Mouse (Mus musculus) intestine, postnatal 0 days (tissue): ENCODE data around the gene Cmss1. TPM values are rescaled to one million over a fixed set of nuclear protein-coding genes. Genes with fewer than 3 reads are reported as not detected.

ENCODE experiments used
- ATAC-seq: fragments of 200-750 bp; cut with Nextera tagmentation; 2 replicates; pipeline ENCODE4 v1.8.0; 2017; ENCODE audit warnings: mild to moderate bottlenecking, moderate TSS enrichment, moderate library complexity
- H3K27ac ChIP-seq: fragments of 300-500 bp; sonication (generic); 2 replicates; pipeline ENCODE4 v1.5.1; 2014; ENCODE audit warnings: mild to moderate bottlenecking, low read depth, low read length, moderate library complexity
- H3K27me3 ChIP-seq: fragments of 300-500 bp; sonication (generic); replicated peaks from 2 replicates; pipeline ENCODE4 v1.6.1; 2014; ENCODE audit warnings: low read length, mixed read lengths; ENCODE audit not compliant: control insufficient read depth, insufficient read depth
- H3K36me3 ChIP-seq: fragments of 300-500 bp; sonication (generic); 2 replicates; pipeline ENCODE4 v1.6.1; 2014; ENCODE audit warnings: mild to moderate bottlenecking, moderate library complexity; ENCODE audit not compliant: control insufficient read depth, insufficient read depth
- H3K4me1 ChIP-seq: fragments of 300-500 bp; sonication (generic); replicated peaks from 2 replicates; pipeline ENCODE4 v1.6.1; 2014; ENCODE audit warnings: antibody characterized with exemption, low read length, mixed read lengths; ENCODE audit not compliant: control insufficient read depth, insufficient read depth
- H3K4me2 ChIP-seq: fragments of 300-500 bp; sonication (generic); replicated peaks from 2 replicates; pipeline ENCODE4 v1.6.1; 2014; ENCODE audit warnings: low read depth, mild to moderate bottlenecking, moderate library complexity
- H3K4me3 ChIP-seq: fragments of 300-500 bp; sonication (generic); 2 replicates; pipeline ENCODE4 v1.5.1; 2014; ENCODE audit warnings: low read depth, low read length
- H3K9ac ChIP-seq: fragments of 300-500 bp; sonication (generic); 2 replicates; pipeline ENCODE4 v1.6.1; 2014; ENCODE audit warnings: mild to moderate bottlenecking, low read depth, low read length
- H3K9me3 ChIP-seq: fragments of 300-500 bp; sonication (generic); 2 replicates; pipeline ENCODE4 v1.6.1; 2016; ENCODE audit warnings: mixed run types; ENCODE audit not compliant: control insufficient read depth
- CTCF ChIP-seq: sonication (generic); IDR thresholded peaks from 2 replicates; pipeline ENCODE4 v1.5.1; 2016; ENCODE audit warnings: low read depth, mild to moderate bottlenecking, control low read depth, antibody characterized with exemption, moderate library complexity
- WGBS: fragments of 180-500 bp; shearing (Covaris S2); extraction: QIAGEN DNeasy Blood & Tissue Kit; methylation state at CpG from one replicate; pipeline ENCODE4 v1.1.7; 2014; 5-methylcytosine and 5-hydroxymethylcytosine counted together
- polyA plus RNA-seq: library from polyadenylated mRNA; unstranded; fragments of >200 nt; fragmentation: Nextera tagmentation; extraction: Ambion mirVana; gene quantifications from 2 replicates; pipeline ENCODE4 v1.2.1, GENCODE M21; 2015

Gene Cmss1
- polyA plus RNA-seq, 1 experiment from 2014 or later = 19.1 TPM

DNA sequence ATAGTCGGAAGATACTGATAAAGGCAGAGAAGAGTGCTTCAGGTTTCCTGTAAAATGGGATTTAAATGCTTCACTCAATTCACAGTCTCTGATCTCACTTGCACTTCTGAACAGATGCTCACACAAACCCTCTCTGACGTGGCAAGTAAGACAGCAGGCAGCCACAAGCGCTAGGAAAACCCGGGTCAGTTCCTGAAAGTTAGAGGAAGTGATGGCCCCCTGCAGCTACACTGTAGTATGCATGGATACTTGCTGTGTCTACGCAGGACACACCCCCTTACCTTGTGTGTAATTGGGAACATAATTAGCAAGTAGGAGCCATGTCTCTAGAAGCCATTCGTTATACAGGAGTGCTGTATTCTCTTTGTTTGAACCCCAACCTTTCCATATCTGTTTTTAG is 124.4 kb downstream of the Cmss1 start:
- H3K4me1 ChIP-seq = no peaks in the 10 kb centered on the region
- ATAC-seq = no peak
- H3K27ac ChIP-seq = no peak overlapping the region
- H3K4me2 ChIP-seq = no peak overlapping the region
- no peak overlapping the region for H3K9ac ChIP-seq
- TF ChIP-seq CTCF = no peak
- WGBS = 79% methylated on average over 6 of the region's 6 CpGs
- no peaks in the 10 kb centered on the region for H3K36me3 ChIP-seq
- H3K9me3 ChIP-seq = no peaks in the 10 kb centered on the region
- no peak overlapping the region for H3K4me3 ChIP-seq
- no peaks in the 10 kb centered on the region for H3K27me3 ChIP-seq

DNA sequence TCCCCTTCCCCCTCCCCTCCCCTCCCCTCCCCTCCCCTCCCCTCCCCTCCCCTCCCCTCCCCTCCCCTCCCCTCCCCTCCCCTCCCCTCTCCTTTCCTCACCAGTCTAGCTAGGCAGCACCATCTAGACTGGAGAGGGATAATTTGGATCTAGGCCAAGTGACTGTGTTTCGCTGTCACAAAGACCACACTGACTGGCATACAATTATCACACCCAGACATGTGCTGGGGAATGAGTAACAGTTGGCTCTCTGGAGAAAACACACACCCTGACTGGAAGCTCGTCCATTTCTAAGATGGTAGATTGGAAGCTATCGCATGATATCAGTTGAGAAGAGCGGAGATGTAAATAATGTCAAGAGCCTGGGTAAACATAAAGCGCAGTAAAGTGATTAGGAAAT is 126.9 kb downstream of the Cmss1 start:
- Histone ChIP-seq H3K27me3 (no peaks in the 10 kb centered on the region), H3K4me3 (no peak overlapping the region), H3K4me1 (no peaks in the 10 kb centered on the region), H3K27ac (no peak overlapping the region), H3K36me3 (no peaks in the 10 kb centered on the region), H3K4me2 (no peak overlapping the region), H3K9ac (no peak overlapping the region), H3K9me3 (no peaks in the 10 kb centered on the region)
- no peak for TF ChIP-seq CTCF
- ATAC-seq = peak; percentile 44; the same call in 1 of the 2 replicates
- 22% methylated on average over 5 of the region's 5 CpGs for WGBS

DNA sequence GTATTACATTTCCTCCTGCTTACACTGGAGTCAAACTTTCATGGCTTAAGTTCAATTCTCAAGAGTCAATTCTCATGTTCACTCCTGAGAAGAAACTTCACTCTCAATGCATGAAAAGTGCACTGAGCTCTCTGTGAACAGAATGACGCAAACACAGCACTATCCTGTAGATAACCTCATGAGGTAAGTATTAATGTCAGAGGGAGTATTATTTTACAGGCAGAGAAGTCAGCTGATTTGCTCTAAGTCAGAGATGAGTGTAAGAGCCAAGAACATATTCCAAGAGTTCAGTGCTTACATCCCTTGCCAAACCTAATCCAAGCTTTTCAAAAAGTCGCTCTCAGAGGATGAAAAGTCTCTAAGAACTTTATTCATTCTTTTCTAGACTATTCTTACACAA is 128.2 kb downstream of the Cmss1 start:
- no peak overlapping the region for H3K9ac ChIP-seq
- H3K4me1 ChIP-seq = no peaks in the 10 kb centered on the region
- no peak overlapping the region for H3K4me3 ChIP-seq
- no peaks in the 10 kb centered on the region for H3K27me3 ChIP-seq
- TF ChIP-seq CTCF = no peak
- no peak overlapping the region for H3K4me2 ChIP-seq
- no peaks in the 10 kb centered on the region for H3K36me3 ChIP-seq
- no peaks in the 10 kb centered on the region for H3K9me3 ChIP-seq
- H3K27ac ChIP-seq = no peak overlapping the region
- ATAC-seq = no peak
- WGBS = 69% methylated on average over 2 of the region's 2 CpGs

DNA sequence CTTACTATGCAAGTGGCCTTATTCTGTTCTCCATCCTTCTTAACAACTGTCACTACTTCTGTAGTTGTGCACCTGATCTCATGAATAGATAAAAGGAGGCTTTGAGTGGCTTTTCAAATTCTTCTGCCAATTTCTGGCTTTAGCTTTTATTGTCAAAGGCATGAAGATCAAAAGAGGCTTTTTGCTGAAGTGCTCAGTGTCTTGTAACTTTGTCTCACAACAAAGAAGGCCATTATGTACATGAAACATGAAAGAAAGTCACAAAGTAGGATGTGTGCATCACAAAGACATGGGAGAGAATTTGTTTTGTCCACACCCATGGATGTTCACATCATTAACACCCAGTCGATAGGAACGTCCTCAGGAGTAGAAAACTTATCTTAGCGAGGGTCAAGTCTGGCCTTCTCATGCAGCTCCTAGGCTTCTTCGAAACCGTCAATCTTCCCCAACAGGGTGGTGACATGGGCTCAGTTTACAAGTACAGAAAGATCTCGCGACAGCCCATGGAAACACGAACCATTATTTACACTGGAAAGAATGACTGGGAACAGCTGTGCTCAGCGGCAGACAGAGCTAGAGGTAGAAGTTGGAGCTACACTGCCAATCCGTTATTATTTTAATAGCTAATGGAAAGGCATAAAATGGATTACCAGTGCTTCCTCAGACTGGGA is 133.1 kb downstream of the Cmss1 start:
- H3K27ac ChIP-seq = no peak overlapping the region
- no peak overlapping the region for H3K4me2 ChIP-seq
- no peaks in the 10 kb centered on the region for H3K27me3 ChIP-seq
- H3K4me3 ChIP-seq = no peak overlapping the region
- H3K36me3 ChIP-seq = no peaks in the 10 kb centered on the region
- no peaks in the 10 kb centered on the region; the same call in 1 of the 2 replicates for H3K4me1 ChIP-seq
- no peak overlapping the region for H3K9ac ChIP-seq
- WGBS = 62% methylated on average over 10 of the region's 10 CpGs
- ATAC-seq = no peak
- no peaks in the 10 kb centered on the region for H3K9me3 ChIP-seq
- TF ChIP-seq CTCF = no peak

DNA sequence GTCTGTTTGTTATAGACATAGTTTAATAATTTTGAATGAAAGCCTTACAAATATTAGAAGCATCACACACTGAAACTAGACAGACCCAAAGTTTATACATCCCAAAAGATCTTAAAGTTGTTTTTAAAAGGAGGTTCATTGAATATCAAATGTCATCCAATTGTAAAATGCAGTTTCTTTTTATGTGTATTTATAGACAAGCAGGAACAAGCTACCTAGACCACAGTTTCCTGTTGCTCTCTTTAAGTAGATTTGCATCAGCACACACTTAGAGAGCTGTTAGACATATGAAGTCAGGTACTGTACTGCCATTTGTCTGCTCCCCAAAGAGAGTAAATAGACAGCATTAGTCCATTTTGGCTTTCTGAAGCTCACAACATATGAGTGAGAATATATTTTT is 135.6 kb downstream of the Cmss1 start:
- H3K4me2 ChIP-seq = no peak overlapping the region
- H3K27ac ChIP-seq = no peak overlapping the region
- TF ChIP-seq CTCF = no peak
- no peaks in the 10 kb centered on the region for H3K27me3 ChIP-seq
- no peaks in the 10 kb centered on the region for H3K36me3 ChIP-seq
- H3K9ac ChIP-seq = no peak overlapping the region
- no peak overlapping the region for H3K4me3 ChIP-seq
- no peak for ATAC-seq
- H3K4me1 ChIP-seq = no peaks in the 10 kb centered on the region; the same call in 1 of the 2 replicates
- H3K9me3 ChIP-seq = no peaks in the 10 kb centered on the region

DNA sequence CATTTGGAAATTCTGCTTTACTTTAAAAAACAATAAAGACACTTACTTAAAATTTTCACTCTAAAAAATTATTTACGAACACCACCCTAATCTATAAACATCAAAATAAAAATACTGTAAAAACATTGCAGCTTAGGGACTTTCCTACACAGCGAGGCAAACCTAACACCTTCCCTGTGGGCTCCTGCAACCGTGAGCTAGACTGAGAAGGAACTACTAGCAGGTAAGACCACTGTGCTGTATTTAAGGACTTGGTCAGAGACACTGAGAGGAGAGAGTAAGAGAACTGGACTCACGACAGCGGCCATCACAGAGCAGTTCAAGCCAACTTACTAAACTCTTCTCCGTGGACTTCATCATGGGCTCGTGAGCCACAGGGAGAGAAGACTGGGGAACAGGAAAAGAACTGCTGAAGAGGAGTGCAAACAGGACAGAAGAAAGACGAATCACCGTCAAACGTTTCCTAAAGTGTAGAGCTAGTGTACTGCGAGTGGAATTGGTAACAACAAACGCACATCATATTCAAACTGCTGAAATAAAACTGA is 136.3 kb downstream of the Cmss1 start:
- TF ChIP-seq CTCF = no peak
- WGBS = 88% methylated on average over 12 of the region's 12 CpGs
- H3K27ac ChIP-seq = no peak overlapping the region

DNA sequence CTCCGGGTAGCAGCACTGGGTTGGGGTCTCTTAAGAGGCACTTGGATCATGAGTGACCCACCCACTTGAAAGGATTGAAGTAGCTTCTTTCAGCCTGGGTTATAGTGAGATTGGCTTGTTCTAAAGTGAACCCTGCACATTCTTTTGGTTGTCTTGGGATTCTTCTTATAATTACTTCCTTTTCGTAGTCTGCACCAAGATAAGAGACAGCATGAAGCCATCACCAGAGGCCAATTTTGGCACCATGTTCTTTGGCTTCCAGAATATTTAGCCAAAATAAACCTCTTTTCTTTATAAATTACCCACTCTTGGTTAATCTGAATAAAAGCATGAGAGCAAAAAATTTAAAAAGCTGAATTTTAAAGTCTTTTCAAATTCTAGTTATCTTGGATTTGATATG is 136.8 kb downstream of the Cmss1 start:
- 81% methylated on average over 2 of the region's 2 CpGs for WGBS
- H3K9me3 ChIP-seq = no peaks in the 10 kb centered on the region
- no peak overlapping the region for H3K9ac ChIP-seq
- H3K4me3 ChIP-seq = no peak overlapping the region
- ATAC-seq = no peak
- H3K27me3 ChIP-seq = no peaks in the 10 kb centered on the region
- no peaks in the 10 kb centered on the region for H3K36me3 ChIP-seq
- TF ChIP-seq CTCF = no peak
- no peaks in the 10 kb centered on the region; the same call in 1 of the 2 replicates for H3K4me1 ChIP-seq
- no peak overlapping the region for H3K4me2 ChIP-seq
- H3K27ac ChIP-seq = no peak overlapping the region

More for the DNA sequence above, 136.3 kb downstream of the Cmss1 start:
- no peaks in the 10 kb centered on the region for H3K27me3 ChIP-seq
- no peaks in the 10 kb centered on the region for H3K36me3 ChIP-seq
- H3K4me1 ChIP-seq = no peaks in the 10 kb centered on the region; the same call in 1 of the 2 replicates
- no peak overlapping the region for H3K4me2 ChIP-seq
- H3K4me3 ChIP-seq = no peak overlapping the region
- H3K9ac ChIP-seq = no peak overlapping the region
- ATAC-seq = no peak
- H3K9me3 ChIP-seq = no peaks in the 10 kb centered on the region
